Mouse (Mus musculus) stomach, adult 2 months (tissue): ENCODE measurements around the gene Gap43. TPM values are rescaled to one million over a fixed set of nuclear protein-coding genes. Genes with fewer than 3 reads are reported as not detected.

Source experiments
- polyA plus RNA-seq: library from polyadenylated mRNA; depleted of rRNA; stranded (reverse); fragments of >200 nt; gene quantifications from 2 replicates; pipeline ENCODE4 v1.2.3, GENCODE M21; 2012; rRNA removed

The Gap43 gene
- polyA plus RNA-seq = 0.13 and 0.15 TPM in 2 replicates

DNA sequence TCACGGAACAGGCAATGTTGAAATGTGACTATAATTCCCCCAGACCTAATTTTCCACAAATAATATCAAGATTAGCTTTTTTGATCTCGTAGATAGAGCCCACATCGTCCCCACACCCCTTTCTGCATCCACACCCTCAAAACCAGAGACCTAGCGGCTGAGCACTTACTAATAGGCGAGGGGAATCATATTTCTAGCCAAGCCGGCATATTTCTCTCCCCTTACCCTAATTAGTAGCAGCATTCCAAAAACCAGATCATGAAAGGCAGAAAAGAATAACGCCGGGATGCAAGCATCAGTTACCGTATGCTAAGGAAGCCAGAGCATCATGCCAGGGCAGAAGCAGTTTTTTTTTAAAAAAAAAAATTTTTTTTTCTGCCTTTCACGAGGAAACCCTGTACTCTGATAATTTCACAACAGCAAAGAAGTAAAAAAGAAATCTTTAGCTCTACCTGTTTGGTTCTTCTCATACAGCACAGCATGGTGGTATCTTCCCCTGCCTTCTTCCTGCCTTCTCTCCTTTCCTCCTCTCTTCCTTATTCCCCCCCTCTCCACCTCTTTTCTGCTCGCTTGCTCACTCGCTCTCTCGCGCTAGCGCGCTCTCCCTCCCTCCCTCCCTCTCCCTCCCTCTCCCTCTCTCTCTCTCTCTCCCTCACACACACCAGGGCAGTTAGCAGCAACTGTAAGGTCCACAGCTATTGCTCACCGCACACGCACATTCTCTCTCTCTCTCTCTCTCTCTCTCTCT, at the start of gene Gap43:
TSS of gene Gap43 (minus strand) at position 631 of the 748 bp plus-strand sequence.

